Mouse (Mus musculus): ENCODE data around the gene Ciita.

GRCm38 (mm10) chr16:10491716-10492115 lies 11.9 kb downstream of the Ciita start:
- TF ChIP-seq CTCF (IDR thresholded peaks at IDR 0.05; ENCODE audit: low read depth) (no peak), EP300 (optimal IDR thresholded peaks at IDR 0.05) (no peak)

Data from stomach, postnatal 0 days (tissue).